Mouse (Mus musculus) liver, postnatal 0 days (tissue): ENCODE data around the gene 2310057J18Rik.

ENCODE experiments used
- CTCF ChIP-seq: sonication (generic); IDR thresholded peaks from 2 replicates; pipeline ENCODE4 v1.5.1; 2016; ENCODE audit warnings: antibody characterized with exemption, low read depth
- EP300 ChIP-seq: IDR thresholded peaks from 2 replicates; pipeline ENCODE4 v1.6.1; 2016; ENCODE audit warnings: antibody characterized with exemption, low read depth, mild to moderate bottlenecking

DNA sequence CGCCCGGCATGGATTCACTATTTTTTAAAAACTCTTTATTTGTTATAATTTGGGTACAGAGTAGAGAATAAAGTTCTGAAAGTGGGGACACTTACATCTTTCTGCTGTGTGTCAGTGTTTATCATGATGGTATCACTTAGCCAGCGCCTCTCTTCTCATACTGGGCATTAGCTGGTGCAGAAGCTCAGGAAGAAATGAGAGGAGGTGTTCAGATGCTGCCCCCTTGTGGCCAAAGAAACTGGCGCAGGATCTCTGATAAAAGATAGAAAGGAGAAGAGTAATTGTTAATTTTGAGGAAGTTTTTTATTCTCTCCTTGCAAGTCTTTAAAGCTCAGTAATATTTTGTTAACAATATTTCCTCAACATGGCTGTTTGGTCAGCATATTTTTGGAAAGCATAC, 31.0 kb downstream of the 2310057J18Rik start:
- TF ChIP-seq EP300 = no peak
- TF ChIP-seq CTCF = peak; percentile 68
